8 mouse cellular contexts compared by ENCODE assay signal in the genomic region with DNA sequence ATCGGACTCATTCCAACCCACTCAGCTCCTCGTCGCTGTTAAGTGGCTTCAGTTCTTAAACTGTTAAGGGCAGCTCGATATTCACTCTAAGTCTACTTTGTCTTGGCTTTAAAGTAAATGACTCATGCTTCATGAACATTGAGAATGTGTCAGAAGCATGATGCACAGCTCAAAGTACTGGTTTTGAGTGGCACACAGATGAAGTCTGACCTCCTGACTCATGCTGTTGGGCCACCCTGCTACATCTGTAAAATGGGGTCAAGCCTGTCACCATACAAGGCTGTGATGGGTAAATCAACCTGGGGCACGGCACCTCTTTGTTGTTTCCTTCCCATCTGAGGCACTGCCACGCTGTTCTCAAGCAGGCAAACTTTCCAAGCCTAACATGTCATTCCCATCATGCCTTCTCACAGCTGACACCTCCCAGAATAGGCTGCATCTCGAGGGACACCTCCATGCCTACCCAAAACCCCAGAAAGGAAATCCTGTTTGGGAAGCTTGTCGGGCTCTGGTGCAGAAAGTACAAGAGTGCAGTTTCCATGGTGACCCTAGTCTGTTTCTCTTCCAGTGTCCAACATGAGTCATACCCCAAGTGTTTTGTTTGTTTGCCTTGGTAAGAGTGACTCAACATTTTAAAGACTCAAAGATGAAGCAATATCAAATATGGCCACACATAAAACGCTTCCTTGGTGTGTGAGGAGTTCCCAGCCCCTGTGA. TPM values are rescaled to one million over a fixed set of nuclear protein-coding genes. Genes with fewer than 3 reads are reported as not detected.
DNase-seq lines count a peak whose midpoint lies in the region; ATAC-seq and TF ChIP-seq lines count a peak whose summit lies in the region.

No protein-coding gene starts in this region.

- WGBS in kidney, embryonic 14.5 days = 82% methylated on average over 9 of the region's 9 CpGs
- 43% methylated on average over 9 of the region's 9 CpGs for WGBS in bone marrow, adult 2 months
- 76% methylated on average over 9 of the region's 9 CpGs for WGBS in intestine, embryonic 16.5 days

- H3K4me3 ChIP-seq in kidney, embryonic 14.5 days (ENCODE audit: low read length) = no peak overlapping the region
- peak overlapping the region; percentile 25 for H3K4me3 ChIP-seq in bone marrow, adult 2 months (replicated peaks; ENCODE audit: control insufficient read depth, low read depth, low read length)
- no peak overlapping the region for H3K4me3 ChIP-seq in intestine, embryonic 16.5 days (ENCODE audit: low read length)

- no peak overlapping the region for H3K9ac ChIP-seq in kidney, embryonic 14.5 days (ENCODE audit: low read depth, low read length)
- H3K9ac ChIP-seq in intestine, embryonic 16.5 days (ENCODE audit: low read depth, low read length) = no peak overlapping the region

- peaks cover 86% of the 10 kb centered on the region for H3K36me3 ChIP-seq in kidney, embryonic 14.5 days (ENCODE audit: control insufficient read depth, insufficient read depth, low read length)
- peaks cover 14% of the 10 kb centered on the region for H3K36me3 ChIP-seq in intestine, embryonic 16.5 days (ENCODE audit: control insufficient read depth, insufficient read depth, low read length)

- H3K4me1 ChIP-seq in kidney, embryonic 14.5 days (ENCODE audit: control insufficient read depth, insufficient read depth, low read length) = no peaks in the 10 kb centered on the region
- peaks cover 3% of the 10 kb centered on the region; the same call in 1 of the 2 replicates for H3K4me1 ChIP-seq in bone marrow, adult 2 months (ENCODE audit: control insufficient read depth, insufficient read depth, low read length)
- H3K4me1 ChIP-seq in intestine, embryonic 16.5 days (ENCODE audit: control insufficient read depth, insufficient read depth, low read length) = no peaks in the 10 kb centered on the region

- H3K9me3 ChIP-seq in kidney, embryonic 14.5 days (ENCODE audit: control insufficient read depth, low read length) = no peaks in the 10 kb centered on the region
- H3K9me3 ChIP-seq in intestine, embryonic 16.5 days (ENCODE audit: control insufficient read depth, low read length) = no peaks in the 10 kb centered on the region

- no peak for TF ChIP-seq POLR2A in bone marrow, adult 2 months (IDR thresholded peaks at IDR 0.05; ENCODE audit: borderline replicate concordance, control insufficient read depth, low read depth, low read length)

- no peak overlapping the region for H3K27ac ChIP-seq in kidney, embryonic 14.5 days (ENCODE audit: low read depth, low read length)
- H3K27ac ChIP-seq in bone marrow, adult 2 months (ENCODE audit: control insufficient read depth, insufficient read depth, low read depth, low read length, poor library complexity) = peak overlapping the region; percentile 52; the same call in 1 of the 2 replicates
- no peak overlapping the region for H3K27ac ChIP-seq in intestine, embryonic 16.5 days (ENCODE audit: low read length)

- TF ChIP-seq CTCF in bone marrow, adult 2 months (IDR thresholded peaks at IDR 0.05; ENCODE audit: control insufficient read depth, insufficient read depth, low read length) = no peak

- DNase-seq in kidney, adult 9 months = peak; percentile 51
- DNase-seq in skeletal muscle tissue, adult 2 months (ENCODE audit: low read depth, low spot score) = peak; percentile 84
- DNase-seq in thymus, postnatal 4 days = no peak

- no peaks in the 10 kb centered on the region for H3K27me3 ChIP-seq in kidney, embryonic 14.5 days (ENCODE audit: control insufficient read depth, insufficient read depth, low read length)
- no peaks in the 10 kb centered on the region for H3K27me3 ChIP-seq in intestine, embryonic 16.5 days (replicated peaks; ENCODE audit: control insufficient read depth, insufficient read depth, low read length)

- no peak overlapping the region for H3K4me2 ChIP-seq in kidney, embryonic 14.5 days (replicated peaks; ENCODE audit: low read depth, low read length)
- H3K4me2 ChIP-seq in intestine, embryonic 16.5 days (ENCODE audit: low read depth, low read length) = no peak overlapping the region

- ATAC-seq in kidney, embryonic 14.5 days (ENCODE audit: low FRiP score, low TSS enrichment) = no peak
- ATAC-seq in CD4-positive, CD25-positive, alpha-beta regulatory T cell, adult 4 months = peak; percentile 57
- peak; percentile 57 for ATAC-seq in intestine, embryonic 16.5 days
- no peak for ATAC-seq in megakaryocyte-erythroid progenitor cell, adult 5-6 weeks (replicated peaks; ENCODE audit: low FRiP score, low TSS enrichment, poor library complexity, severe bottlenecking)

RNA-seq across cellular contexts. Expression of a gene that starts 15.2 kb away (rescaled TPM):
- 31.1 and 47.9 TPM in 2 replicates for polyA plus RNA-seq in kidney, embryonic 14.5 days (2014; fragmentation: Nextera tagmentation; extraction: Ambion mirVana)
- 10 to 100 TPM; 62.2 to 99.3 TPM for polyA plus RNA-seq in CD4-positive, CD25-positive, alpha-beta regulatory T cell, adult 4 months (2017; shearing (Covaris generic))
- 12.6 and 27.9 TPM in 2 replicates for polyA plus RNA-seq in bone marrow, adult 2 months (2011; ENCODE audit: insufficient read depth, insufficient read length, low replicate concordance, missing spikeins)
- polyA plus RNA-seq in intestine, embryonic 16.5 days (2015; fragmentation: Nextera tagmentation; extraction: Ambion mirVana) = 35.5 and 35.7 TPM in 2 replicates
- total RNA-seq in megakaryocyte-erythroid progenitor cell, adult 5-6 weeks (2014; fragmentation: Nextera tagmentation) = 18.7 and 19.4 TPM in 2 replicates
- total RNA-seq in megakaryocyte-erythroid progenitor cell, adult 5-6 weeks (2017) = 16.0 and 22.4 TPM in 2 replicates

RNA-seq across cellular contexts. Expression of a gene that starts 15.3 kb away (rescaled TPM):
- polyA plus RNA-seq in kidney, embryonic 14.5 days (2014; fragmentation: Nextera tagmentation; extraction: Ambion mirVana) = 31.7 and 33.1 TPM in 2 replicates
- polyA plus RNA-seq in CD4-positive, CD25-positive, alpha-beta regulatory T cell, adult 4 months (2017; shearing (Covaris generic)) = 10 to 100 TPM; 10.5 to 11.4 TPM
- polyA plus RNA-seq in bone marrow, adult 2 months (2011; ENCODE audit: insufficient read depth, insufficient read length, low replicate concordance, missing spikeins) = 5.7 and 6.7 TPM in 2 replicates
- 38.9 and 43.2 TPM in 2 replicates for polyA plus RNA-seq in intestine, embryonic 16.5 days (2015; fragmentation: Nextera tagmentation; extraction: Ambion mirVana)
- 23.1 and 26.8 TPM in 2 replicates for total RNA-seq in megakaryocyte-erythroid progenitor cell, adult 5-6 weeks (2014; fragmentation: Nextera tagmentation)
- total RNA-seq in megakaryocyte-erythroid progenitor cell, adult 5-6 weeks (2017) = 24.1 and 24.9 TPM in 2 replicates

RNA-seq across cellular contexts. Expression of a gene that starts 27.0 kb away (rescaled TPM):
- 15.8 and 25.4 TPM in 2 replicates for polyA plus RNA-seq in kidney, embryonic 14.5 days (2014; fragmentation: Nextera tagmentation; extraction: Ambion mirVana)
- 10 to 100 TPM; 13.4 to 18.2 TPM for polyA plus RNA-seq in CD4-positive, CD25-positive, alpha-beta regulatory T cell, adult 4 months (2017; shearing (Covaris generic))
- polyA plus RNA-seq in bone marrow, adult 2 months (2011; ENCODE audit: insufficient read depth, insufficient read length, low replicate concordance, missing spikeins) = 8.7 and 17.1 TPM in 2 replicates
- polyA plus RNA-seq in intestine, embryonic 16.5 days (2015; fragmentation: Nextera tagmentation; extraction: Ambion mirVana) = 14.9 and 15.7 TPM in 2 replicates
- 8.8 and 10.4 TPM in 2 replicates for total RNA-seq in megakaryocyte-erythroid progenitor cell, adult 5-6 weeks (2014; fragmentation: Nextera tagmentation)
- total RNA-seq in megakaryocyte-erythroid progenitor cell, adult 5-6 weeks (2017) = 25.1 and 35.4 TPM in 2 replicates

RNA-seq across cellular contexts. Expression of a gene that starts 27.1 kb away (rescaled TPM):
- 332 and 459 TPM in 2 replicates for polyA plus RNA-seq in kidney, embryonic 14.5 days (2014; fragmentation: Nextera tagmentation; extraction: Ambion mirVana)
- polyA plus RNA-seq in CD4-positive, CD25-positive, alpha-beta regulatory T cell, adult 4 months (2017; shearing (Covaris generic)) = 100 to 1,000 TPM; 129 to 140 TPM
- 112 and 140 TPM in 2 replicates for polyA plus RNA-seq in bone marrow, adult 2 months (2011; ENCODE audit: insufficient read depth, insufficient read length, low replicate concordance, missing spikeins)
- 215 and 233 TPM in 2 replicates for polyA plus RNA-seq in intestine, embryonic 16.5 days (2015; fragmentation: Nextera tagmentation; extraction: Ambion mirVana)
- total RNA-seq in megakaryocyte-erythroid progenitor cell, adult 5-6 weeks (2014; fragmentation: Nextera tagmentation) = 211 and 214 TPM in 2 replicates
- 372 and 520 TPM in 2 replicates for total RNA-seq in megakaryocyte-erythroid progenitor cell, adult 5-6 weeks (2017)

Comparison
In these comparisons a context has a peak if more than half of its experiments do, and no peak if none do; other contexts are left out.
1. ATAC-seq: peak in CD4-positive, CD25-positive, alpha-beta regulatory T cell, adult 4 months (single experiment) and intestine, embryonic 16.5 days (single experiment); none in kidney, embryonic 14.5 days (single experiment) and megakaryocyte-erythroid progenitor cell, adult 5-6 weeks (single experiment).